Mouse (Mus musculus): ENCODE measurements at regions not wholly inside any gene's neighbourhood (a gene's known extent, or its start where the extent isn't known, plus 50 kb on each side); places are given as distances from the start of the nearest gene placed in this dataset.
A peak's percentile ranks its signal among the peaks of the same experiment; 100 is the strongest.

GRCm38 (mm10) chr9:30810843-30811242, 111.4 kb downstream of the Adamts15 start:
- no peak for ATAC-seq (ENCODE audit: insufficient number of reproducible peaks, low FRiP score, low TSS enrichment, low read depth)
- H3K27ac ChIP-seq (replicated peaks) = no peak overlapping the region
- 3% methylated on average over 1 of the region's 1 CpGs for WGBS
- peaks cover 9% of the 10 kb centered on the region for H3K4me1 ChIP-seq
- H3K27me3 ChIP-seq = no peaks in the 10 kb centered on the region
- no peaks in the 10 kb centered on the region for H3K9me3 ChIP-seq (replicated peaks)
- H3K9ac ChIP-seq = no peak overlapping the region
- no peaks in the 10 kb centered on the region for H3K36me3 ChIP-seq
- no peak overlapping the region for H3K4me2 ChIP-seq (replicated peaks)
- no peak overlapping the region for H3K4me3 ChIP-seq (replicated peaks)

- Histone ChIP-seq H3K4me2 (replicated peaks) (no peak overlapping the region), H3K9me3 (replicated peaks) (no peaks in the 10 kb centered on the region), H3K4me3 (replicated peaks) (no peak overlapping the region), H3K9ac (no peak overlapping the region), H3K27me3 (no peaks in the 10 kb centered on the region), H3K4me1 (0 out of 2 replicates have a peak, but pooled peaks cover 4% of the 10 kb centered on the region), H3K27ac (replicated peaks) (no peak overlapping the region), H3K36me3 (no peaks in the 10 kb centered on the region)
- 64% methylated on average over 4 of the region's 4 CpGs for WGBS
- ATAC-seq (ENCODE audit: insufficient number of reproducible peaks, low FRiP score, low TSS enrichment, low read depth) = no peak
These were observed 112.0 kb downstream of the Adamts15 start for GRCm38 (mm10) chr9:30810290-30810689.

- Histone ChIP-seq H3K4me2 (replicated peaks) (no peak overlapping the region), H3K27ac (replicated peaks) (no peak overlapping the region), H3K4me3 (replicated peaks) (no peak overlapping the region), H3K4me1 (0 out of 2 replicates have a peak, but pooled peaks cover 4% of the 10 kb centered on the region), H3K9ac (no peak overlapping the region), H3K9me3 (replicated peaks) (no peaks in the 10 kb centered on the region), H3K27me3 (no peaks in the 10 kb centered on the region), H3K36me3 (no peaks in the 10 kb centered on the region)
- ATAC-seq (ENCODE audit: insufficient number of reproducible peaks, low FRiP score, low TSS enrichment, low read depth) = no peak
- WGBS = 55% methylated on average over 11 of the region's 11 CpGs
These were observed 113.3 kb downstream of the Adamts15 start for GRCm38 (mm10) chr9:30808863-30809491.

- Histone ChIP-seq H3K4me3 (replicated peaks) (no peak overlapping the region), H3K27ac (replicated peaks) (no peak overlapping the region), H3K9ac (no peak overlapping the region), H3K36me3 (no peaks in the 10 kb centered on the region), H3K27me3 (no peaks in the 10 kb centered on the region), H3K9me3 (replicated peaks) (no peaks in the 10 kb centered on the region), H3K4me2 (replicated peaks) (no peak overlapping the region), H3K4me1 (0 out of 2 replicates have a peak, but pooled peaks cover 2% of the 10 kb centered on the region)
- ATAC-seq (ENCODE audit: insufficient number of reproducible peaks, low FRiP score, low TSS enrichment, low read depth) = no peak
- 72% methylated on average over 10 of the region's 10 CpGs for WGBS
These were observed 118.3 kb downstream of the Adamts15 start for GRCm38 (mm10) chr9:30803755-30804532.

GRCm38 (mm10) chr9:30802826-30803225, 119.4 kb downstream of the Adamts15 start:
- no peak overlapping the region for H3K9ac ChIP-seq
- H3K4me3 ChIP-seq (replicated peaks) = no peak overlapping the region
- no peaks in the 10 kb centered on the region for H3K27me3 ChIP-seq
- no peaks in the 10 kb centered on the region for H3K9me3 ChIP-seq (replicated peaks)
- no peaks in the 10 kb centered on the region for H3K4me1 ChIP-seq
- H3K4me2 ChIP-seq (replicated peaks) = no peak overlapping the region
- 76% methylated on average over 3 of the region's 3 CpGs for WGBS
- H3K27ac ChIP-seq (replicated peaks) = no peak overlapping the region
- no peak for ATAC-seq (ENCODE audit: insufficient number of reproducible peaks, low FRiP score, low TSS enrichment, low read depth)
- H3K36me3 ChIP-seq = no peaks in the 10 kb centered on the region

GRCm38 (mm10) chr9:30794701-30795407, 127.4 kb downstream of the Adamts15 start:
- Histone ChIP-seq H3K9me3 (replicated peaks) (no peaks in the 10 kb centered on the region), H3K4me2 (replicated peaks) (no peak overlapping the region)
- WGBS = 55% methylated on average over 3 of the region's 3 CpGs

GRCm38 (mm10) chr9:30781221-30781620, 141.0 kb downstream of the Adamts15 start:
- Histone ChIP-seq H3K27ac (replicated peaks) (no peak overlapping the region), H3K4me1 (no peaks in the 10 kb centered on the region), H3K27me3 (no peaks in the 10 kb centered on the region), H3K4me2 (replicated peaks) (no peak overlapping the region), H3K9ac (no peak overlapping the region), H3K9me3 (replicated peaks) (no peaks in the 10 kb centered on the region), H3K4me3 (replicated peaks) (no peak overlapping the region), H3K36me3 (no peaks in the 10 kb centered on the region)
- WGBS = 96% methylated on average over 2 of the region's 2 CpGs
- no peak for ATAC-seq (ENCODE audit: insufficient number of reproducible peaks, low FRiP score, low TSS enrichment, low read depth)

More at GRCm38 (mm10) chr9:30794701-30795407, 127.4 kb downstream of the Adamts15 start:
- Histone ChIP-seq H3K4me3 (replicated peaks) (no peak overlapping the region), H3K36me3 (no peaks in the 10 kb centered on the region), H3K27me3 (no peaks in the 10 kb centered on the region), H3K9ac (no peak overlapping the region), H3K27ac (replicated peaks) (no peak overlapping the region), H3K4me1 (no peaks in the 10 kb centered on the region)
- ATAC-seq (ENCODE audit: insufficient number of reproducible peaks, low FRiP score, low TSS enrichment, low read depth) = no peak

GRCm38 (mm10) chr9:30777816-30778215, 144.4 kb downstream of the Adamts15 start:
- no peak for ATAC-seq (ENCODE audit: insufficient number of reproducible peaks, low FRiP score, low TSS enrichment, low read depth)
- Histone ChIP-seq H3K4me1 (no peaks in the 10 kb centered on the region), H3K27ac (replicated peaks) (no peak overlapping the region), H3K27me3 (no peaks in the 10 kb centered on the region), H3K9ac (no peak overlapping the region), H3K4me2 (replicated peaks) (no peak overlapping the region), H3K4me3 (replicated peaks) (no peak overlapping the region), H3K9me3 (replicated peaks) (no peaks in the 10 kb centered on the region), H3K36me3 (no peaks in the 10 kb centered on the region)
- WGBS = 64% methylated on average over 2 of the region's 2 CpGs

GRCm38 (mm10) chr9:30775161-30775560, 147.1 kb downstream of the Adamts15 start:
- Histone ChIP-seq H3K4me3 (replicated peaks) (no peak overlapping the region), H3K4me1 (peaks cover 12% of the 10 kb centered on the region), H3K36me3 (no peaks in the 10 kb centered on the region), H3K4me2 (replicated peaks) (no peak overlapping the region), H3K27ac (replicated peaks) (no peak overlapping the region), H3K9me3 (replicated peaks) (no peaks in the 10 kb centered on the region), H3K9ac (no peak overlapping the region), H3K27me3 (no peaks in the 10 kb centered on the region)
- ATAC-seq (ENCODE audit: insufficient number of reproducible peaks, low FRiP score, low TSS enrichment, low read depth) = no peak
- WGBS = 36% methylated on average over 6 of the region's 6 CpGs

GRCm38 (mm10) chr9:30772456-30772855, 149.8 kb downstream of the Adamts15 start:
- Histone ChIP-seq H3K4me2 (replicated peaks) (no peak overlapping the region), H3K27me3 (no peaks in the 10 kb centered on the region), H3K4me1 (peaks cover 21% of the 10 kb centered on the region), H3K27ac (replicated peaks) (no peak overlapping the region), H3K9ac (no peak overlapping the region), H3K36me3 (no peaks in the 10 kb centered on the region), H3K9me3 (replicated peaks) (no peaks in the 10 kb centered on the region), H3K4me3 (replicated peaks) (no peak overlapping the region)
- WGBS = 68% methylated on average over 3 of the region's 3 CpGs
- no peak for ATAC-seq (ENCODE audit: insufficient number of reproducible peaks, low FRiP score, low TSS enrichment, low read depth)

GRCm38 (mm10) chr9:30770436-30771173, 151.6 kb downstream of the Adamts15 start:
- H3K27me3 ChIP-seq = no peaks in the 10 kb centered on the region
- no peaks in the 10 kb centered on the region for H3K36me3 ChIP-seq
- ATAC-seq (ENCODE audit: insufficient number of reproducible peaks, low FRiP score, low TSS enrichment, low read depth) = peak; percentile 52; the same call in 1 of the 2 replicates
- WGBS = 46% methylated on average over 8 of the region's 8 CpGs
- H3K4me2 ChIP-seq (replicated peaks) = no peak overlapping the region
- no peak overlapping the region for H3K4me3 ChIP-seq (replicated peaks)
- no peak overlapping the region for H3K27ac ChIP-seq (replicated peaks)
- H3K9ac ChIP-seq = no peak overlapping the region
- H3K4me1 ChIP-seq = peaks cover 21% of the 10 kb centered on the region
- H3K9me3 ChIP-seq (replicated peaks) = no peaks in the 10 kb centered on the region
